ENCODE assay signal across 26 mouse cellular contexts in genomic region chr10:61123276-61123913, GRCm38 (mm10). TPM values are rescaled to one million over a fixed set of nuclear protein-coding genes. Genes with fewer than 3 reads are reported as not detected.
DNase-seq lines count a peak whose midpoint lies in the region; ATAC-seq and TF ChIP-seq lines count a peak whose summit lies in the region.
"Had no signal": no experiment of that assay in that cellular context is flagged by ENCODE, and none has a peak within 500 bp of the region (broad histone marks: within the 10 kb centered on the region; RNA-seq: fewer than 3 reads in every experiment).

No protein-coding gene starts in this region.

- 53% methylated on average over 3 of the region's 3 CpGs for WGBS in liver, adult 2 months
- 50% methylated on average over 3 of the region's 3 CpGs for WGBS in liver, postnatal 0 days (ENCODE audit: insufficient replicate concordance)
- 93% methylated on average over 3 of the region's 3 CpGs for WGBS in midbrain, embryonic 16.5 days
- WGBS in midbrain, embryonic 11.5 days, result 93% methylated on average over 3 of the region's 3 CpGs

- no peaks in the 10 kb centered on the region for H3K9me3 ChIP-seq in MEL (replicated peaks; ENCODE audit: insufficient read depth, low read length)
- H3K9me3 ChIP-seq in liver, postnatal 0 days (ENCODE audit: low read length), result no peaks in the 10 kb centered on the region
- H3K9me3 ChIP-seq in midbrain, embryonic 16.5 days (replicated peaks; ENCODE audit: control insufficient read depth, low read length, poor library complexity, severe bottlenecking), result no peaks in the 10 kb centered on the region
- H3K9me3 ChIP-seq in midbrain, embryonic 11.5 days (ENCODE audit: control insufficient read depth, low read length), result no peaks in the 10 kb centered on the region
- H3K9me3 ChIP-seq: forebrain, embryonic 13.5 days; midbrain, embryonic 12.5 days had no signal

- peak; percentile 82 to 89 for TF ChIP-seq EP300 in MEL (IDR thresholded peaks at IDR 0.05; ENCODE audit: low read depth in 1 of 2, low read length in 2 of 2)
- peak; percentile 86 for TF ChIP-seq EP300 in liver, postnatal 0 days (IDR thresholded peaks at IDR 0.05; ENCODE audit: low read depth)

- no peak for TF ChIP-seq CTCF in MEL (IDR thresholded peaks at IDR 0.05 in 2 of 3, conservative IDR thresholded peaks at IDR 0.05 in 1 of 3; ENCODE audit: control insufficient read depth in 1 of 3, insufficient read depth in 1 of 3, low read depth in 2 of 3, low read length in 3 of 3, poor library complexity in 1 of 3, severe bottlenecking in 1 of 3)
- TF ChIP-seq CTCF in liver, adult 2 months (IDR thresholded peaks at IDR 0.05; ENCODE audit: low read depth, low read length), result no peak
- TF ChIP-seq CTCF in liver, postnatal 0 days (IDR thresholded peaks at IDR 0.05; ENCODE audit: low read depth), result no peak

- no peak overlapping the region for H3K9ac ChIP-seq in MEL (ENCODE audit: control insufficient read depth, low read depth, low read length, poor library complexity, severe bottlenecking)
- no peak overlapping the region for H3K9ac ChIP-seq in liver, adult 2 months (ENCODE audit: low read depth, low read length)
- 0 out of 2 replicates have a peak overlapping the region, but pooled peaks have one; percentile 21 for H3K9ac ChIP-seq in liver, postnatal 0 days (replicated peaks)
- H3K9ac ChIP-seq in midbrain, embryonic 16.5 days (ENCODE audit: low read depth, low read length), result no peak overlapping the region
- no peak overlapping the region for H3K9ac ChIP-seq in midbrain, embryonic 11.5 days (ENCODE audit: low read length)
- H3K9ac ChIP-seq: forebrain, embryonic 13.5 days; midbrain, embryonic 12.5 days had no signal

- peak overlapping the region; percentile 11 for H3K4me2 ChIP-seq in liver, postnatal 0 days (ENCODE audit: low read depth, low read length)
- no peak overlapping the region for H3K4me2 ChIP-seq in midbrain, embryonic 16.5 days (ENCODE audit: low read length)
- no peak overlapping the region for H3K4me2 ChIP-seq in midbrain, embryonic 11.5 days
- H3K4me2 ChIP-seq: forebrain, embryonic 13.5 days; midbrain, embryonic 12.5 days had no signal

- peak; percentile 87 for ATAC-seq in erythroblast, adult 5-6 weeks (replicated peaks; ENCODE audit: low FRiP score, poor library complexity, severe bottlenecking)
- peak; percentile 90 for ATAC-seq in liver, postnatal 0 days
- ATAC-seq in midbrain, embryonic 16.5 days, result no peak
- ATAC-seq in midbrain, embryonic 11.5 days (ENCODE audit: low FRiP score), result no peak
- ATAC-seq: forebrain, embryonic 13.5 days; hindbrain, embryonic 16.5 days had no signal

- no peaks in the 10 kb centered on the region for H3K79me2 ChIP-seq in MEL (ENCODE audit: control insufficient read depth, insufficient read depth, low read length, poor library complexity)
- peaks cover 8% of the 10 kb centered on the region; the same call in 1 of the 2 replicates for H3K79me2 ChIP-seq in liver, adult 2 months (ENCODE audit: control insufficient read depth, insufficient read depth, low read length)

- H3K27ac ChIP-seq in MEL (ENCODE audit: control insufficient read depth, low read depth, low read length), result peak overlapping the region; percentile 72
- peak overlapping the region; percentile 36; the same call in 1 of the 2 replicates for H3K27ac ChIP-seq in liver, adult 2 months (replicated peaks; ENCODE audit: insufficient read depth, low read depth, low read length)
- H3K27ac ChIP-seq in liver, postnatal 0 days (ENCODE audit: low read depth), result peak overlapping the region; percentile 64
- H3K27ac ChIP-seq in midbrain, embryonic 16.5 days (ENCODE audit: low read length), result no peak overlapping the region
- no peak overlapping the region for H3K27ac ChIP-seq in midbrain, embryonic 11.5 days (ENCODE audit: low read depth, low read length)
- H3K27ac ChIP-seq: forebrain, embryonic 13.5 days; left cerebral cortex, adult 2 months; midbrain, embryonic 12.5 days had no signal

- H3K4me3 ChIP-seq in MEL (ENCODE audit: control insufficient read depth in 1 of 2, insufficient read depth in 1 of 2, low read depth in 2 of 2, low read length in 2 of 2), result no peak overlapping the region
- H3K4me3 ChIP-seq in liver, adult 2 months (ENCODE audit: insufficient read depth, low read depth, low read length), result no peak overlapping the region
- H3K4me3 ChIP-seq in liver, postnatal 0 days (ENCODE audit: low read depth, low read length), result peak overlapping the region; percentile 5; the same call in 1 of the 2 replicates
- no peak overlapping the region for H3K4me3 ChIP-seq in midbrain, embryonic 16.5 days (ENCODE audit: low read depth, low read length)
- no peak overlapping the region for H3K4me3 ChIP-seq in midbrain, embryonic 11.5 days (ENCODE audit: low read depth, low read length)
- H3K4me3 ChIP-seq: forebrain, embryonic 13.5 days; left cerebral cortex, adult 2 months; midbrain, embryonic 12.5 days had no signal

- TF ChIP-seq POLR2A in MEL (IDR thresholded peaks at IDR 0.05; ENCODE audit: control insufficient read depth in 1 of 2, insufficient read depth in 1 of 2, low read depth in 1 of 2, low read length in 2 of 2, poor library complexity in 1 of 2), result no peak
- no peak for TF ChIP-seq POLR2A in liver, adult 2 months (IDR thresholded peaks at IDR 0.05; ENCODE audit: extremely low read depth, insufficient read depth, low read length)

- peaks cover 7 to 12% of the 10 kb centered on the region in 2 experiments for H3K4me1 ChIP-seq in MEL (ENCODE audit: control insufficient read depth in 1 of 2, insufficient read depth in 2 of 2, low read length in 2 of 2)
- H3K4me1 ChIP-seq in liver, adult 2 months (ENCODE audit: control insufficient read depth, insufficient read depth, low read length), result peaks cover 9% of the 10 kb centered on the region; the same call in 1 of the 2 replicates
- H3K4me1 ChIP-seq in liver, postnatal 0 days (ENCODE audit: insufficient read depth), result peaks cover 19% of the 10 kb centered on the region
- no peaks in the 10 kb centered on the region for H3K4me1 ChIP-seq in midbrain, embryonic 16.5 days (ENCODE audit: control insufficient read depth, insufficient read depth, low read length)
- no peaks in the 10 kb centered on the region for H3K4me1 ChIP-seq in midbrain, embryonic 11.5 days (ENCODE audit: control insufficient read depth, insufficient read depth, low read length)
- H3K4me1 ChIP-seq: forebrain, embryonic 13.5 days; midbrain, embryonic 12.5 days had no signal

- TF ChIP-seq RAD21 in MEL (IDR thresholded peaks at IDR 0.05; ENCODE audit: low read depth, low read length), result no peak

- H3K27me3 ChIP-seq in MEL (ENCODE audit: control insufficient read depth in 1 of 2, insufficient read depth in 2 of 2, low read length in 2 of 2), result no peaks in the 10 kb centered on the region
- no peaks in the 10 kb centered on the region for H3K27me3 ChIP-seq in liver, adult 2 months (ENCODE audit: control insufficient read depth, insufficient read depth, low read length)
- no peaks in the 10 kb centered on the region for H3K27me3 ChIP-seq in liver, postnatal 0 days (ENCODE audit: insufficient read depth, low read length)
- H3K27me3 ChIP-seq in midbrain, embryonic 16.5 days (ENCODE audit: control insufficient read depth, insufficient read depth, low read depth, low read length), result no peaks in the 10 kb centered on the region
- no peaks in the 10 kb centered on the region for H3K27me3 ChIP-seq in midbrain, embryonic 11.5 days (ENCODE audit: control insufficient read depth, insufficient read depth, low read length)
- H3K27me3 ChIP-seq: forebrain, embryonic 13.5 days; midbrain, embryonic 12.5 days had no signal

- DNase-seq in MEL (ENCODE audit: low read depth, low spot score), result peak; percentile 63
- peak; percentile 71 for DNase-seq in liver, adult 2 months (ENCODE audit: extremely low read depth, low read depth, low spot score)
- no peak for DNase-seq in liver, postnatal 0 days
- DNase-seq in adrenal gland, postnatal 25 days, result no peak
- DNase-seq in midbrain, embryonic 11.5 days (ENCODE audit: low spot score, missing footprints), result no peak
- DNase-seq: adrenal gland, adult 2 months; B cell, adult 2 months; cerebellum, adult 11-12 months; cerebellum, postnatal 14 days; embryo, embryonic 11 days; gastrocnemius, postnatal 36 days; kidney, adult 18-20 months; kidney, postnatal 10 days; left cerebral cortex, postnatal 4 days; lung, adult 2 months; lung, postnatal 36 days; thymus, adult 2 months had no signal

- H3K36me3 ChIP-seq in MEL (ENCODE audit: control insufficient read depth in 1 of 2, insufficient read depth in 2 of 2, low read length in 2 of 2), result peaks cover 0 to 33% of the 10 kb centered on the region in 2 experiments; a peak in 2 of 4 replicates
- peaks cover 13% of the 10 kb centered on the region for H3K36me3 ChIP-seq in liver, adult 2 months (ENCODE audit: control insufficient read depth, insufficient read depth, low read length)
- peaks cover 14% of the 10 kb centered on the region for H3K36me3 ChIP-seq in liver, postnatal 0 days (replicated peaks; ENCODE audit: insufficient read depth, low read length)
- peaks cover 15% of the 10 kb centered on the region for H3K36me3 ChIP-seq in midbrain, embryonic 16.5 days (ENCODE audit: control insufficient read depth, insufficient read depth, low read length)
- H3K36me3 ChIP-seq in midbrain, embryonic 11.5 days (ENCODE audit: control insufficient read depth, insufficient read depth, low read length), result 0 out of 2 replicates have a peak, but pooled peaks cover 2% of the 10 kb centered on the region

RNA-seq across cellular contexts. Expression of gene Sgpl1, which starts 24.1 kb away (rescaled TPM):
- total RNA-seq in MEL (2012; rRNA removed), result 7.9 and 8.7 TPM in 2 replicates
- 10 to 100 TPM in 1 of 2 experiments, not detected in 1; 11.7 TPM for polyA plus RNA-seq in MEL (2012; ENCODE audit: insufficient read depth in 1 of 2, insufficient read length in 2 of 2, low read depth in 1 of 2, low replicate concordance in 2 of 2, missing spikeins in 1 of 2)
- total RNA-seq in erythroblast, adult 5-6 weeks (2015; ENCODE audit: low replicate concordance), result 7.1 and 26.1 TPM in 2 replicates
- total RNA-seq in erythroblast, adult 5-6 weeks (2017; ENCODE audit: low replicate concordance), result 14.6 and 18.1 TPM in 2 replicates
- total RNA-seq in liver, adult 2 months (2014; rRNA removed), result 43.7 and 57.2 TPM in 2 replicates
- 36.3 and 39.9 TPM in 2 replicates for polyA plus RNA-seq in liver, adult 2 months (2012; rRNA removed)
- 16.2 and 16.9 TPM in 2 replicates for polyA plus RNA-seq in liver, postnatal 0 days (2015; fragmentation: Nextera tagmentation; extraction: Ambion mirVana)
- polyA plus RNA-seq in midbrain, embryonic 16.5 days (2015; fragmentation: Nextera tagmentation; extraction: Ambion mirVana), result 42.8 and 45.7 TPM in 2 replicates
- total RNA-seq in adrenal gland, postnatal 25 days (2021), result 77.3 and 82.4 TPM in 2 replicates
- 78.0 and 80.7 TPM in 2 replicates for polyA plus RNA-seq in midbrain, embryonic 11.5 days (2014; fragmentation: Nextera tagmentation; extraction: Ambion mirVana)

RNA-seq across cellular contexts. Expression of gene Pcbd1, which starts 34.3 kb away (rescaled TPM):
- not detected in 2 replicates for total RNA-seq in MEL (2012; rRNA removed)
- not detected for polyA plus RNA-seq in MEL (2012; ENCODE audit: insufficient read depth in 1 of 2, insufficient read length in 2 of 2, low read depth in 1 of 2, low replicate concordance in 2 of 2, missing spikeins in 1 of 2)
- 1.7 TPM in 1 of 2 replicates, not detected in the other for total RNA-seq in erythroblast, adult 5-6 weeks (2015; ENCODE audit: low replicate concordance)
- total RNA-seq in erythroblast, adult 5-6 weeks (2017; ENCODE audit: low replicate concordance), result not detected in 2 replicates
- total RNA-seq in liver, adult 2 months (2014; rRNA removed), result 330 and 347 TPM in 2 replicates
- polyA plus RNA-seq in liver, adult 2 months (2012; rRNA removed), result 340 and 409 TPM in 2 replicates
- 333 and 355 TPM in 2 replicates for polyA plus RNA-seq in liver, postnatal 0 days (2015; fragmentation: Nextera tagmentation; extraction: Ambion mirVana)
- 50.9 and 52.9 TPM in 2 replicates for polyA plus RNA-seq in midbrain, embryonic 16.5 days (2015; fragmentation: Nextera tagmentation; extraction: Ambion mirVana)
- 13.9 and 15.8 TPM in 2 replicates for total RNA-seq in adrenal gland, postnatal 25 days (2021)
- polyA plus RNA-seq in midbrain, embryonic 11.5 days (2014; fragmentation: Nextera tagmentation; extraction: Ambion mirVana), result 29.9 and 31.0 TPM in 2 replicates

RNA-seq across cellular contexts. Expression of gene Tbata, which starts 48.4 kb away (rescaled TPM):
- not detected in 2 replicates for total RNA-seq in MEL (2012; rRNA removed)
- not detected for polyA plus RNA-seq in MEL (2012; ENCODE audit: insufficient read depth in 1 of 2, insufficient read length in 2 of 2, low read depth in 1 of 2, low replicate concordance in 2 of 2, missing spikeins in 1 of 2)
- not detected in 2 replicates for total RNA-seq in erythroblast, adult 5-6 weeks (2015; ENCODE audit: low replicate concordance)
- total RNA-seq in erythroblast, adult 5-6 weeks (2017; ENCODE audit: low replicate concordance), result not detected in 2 replicates
- not detected in 2 replicates for total RNA-seq in liver, adult 2 months (2014; rRNA removed)
- polyA plus RNA-seq in liver, adult 2 months (2012; rRNA removed), result not detected in 2 replicates
- not detected in 2 replicates for polyA plus RNA-seq in liver, postnatal 0 days (2015; fragmentation: Nextera tagmentation; extraction: Ambion mirVana)
- polyA plus RNA-seq in midbrain, embryonic 16.5 days (2015; fragmentation: Nextera tagmentation; extraction: Ambion mirVana), result 0.16 TPM in 1 of 2 replicates, not detected in the other
- total RNA-seq in adrenal gland, postnatal 25 days (2021), result not detected in 2 replicates
- polyA plus RNA-seq in midbrain, embryonic 11.5 days (2014; fragmentation: Nextera tagmentation; extraction: Ambion mirVana), result not detected in 2 replicates
- total RNA-seq: adrenal gland, adult 2 months; hematopoietic stem cell, adult 5-6 weeks had no signal
- polyA plus RNA-seq: adrenal gland, adult 2 months; midbrain, embryonic 12.5 days; neural tube, embryonic 14.5 days; stomach, embryonic 14.5 days had no signal

Comparison
In these comparisons a context has a peak if more than half of its experiments do, and no peak if none do; other contexts are left out.
1. DNase-seq: peak in MEL (single experiment) and liver, adult 2 months (single experiment); none in liver, postnatal 0 days (single experiment), adrenal gland, postnatal 25 days (single experiment) and midbrain, embryonic 11.5 days (single experiment).
2. H3K27ac ChIP-seq: peak in MEL (single experiment), liver, adult 2 months (single experiment) and liver, postnatal 0 days (single experiment); none in midbrain, embryonic 16.5 days (single experiment) and midbrain, embryonic 11.5 days (single experiment).
3. ATAC-seq: peak in erythroblast, adult 5-6 weeks (single experiment) and liver, postnatal 0 days (single experiment); none in midbrain, embryonic 16.5 days (single experiment) and midbrain, embryonic 11.5 days (single experiment).
4. RNA of gene Pcbd1, which starts 34.3 kb away (polyA plus RNA-seq): 340 to 409 TPM in liver, adult 2 months, 333 to 355 TPM in liver, postnatal 0 days, 50.9 to 52.9 TPM in midbrain, embryonic 16.5 days and 29.9 to 31.0 TPM in midbrain, embryonic 11.5 days; not detected in MEL; every median in the first group is over 10 times any median in the second.